Mouse (Mus musculus) erythroblast, adult 5-6 weeks (primary cell): Measurements from ENCODE around the gene Blvrb. TPM values are rescaled to one million over a fixed set of nuclear protein-coding genes. Genes with fewer than 3 reads are reported as not detected.

Experiments used
- ATAC-seq: replicated peaks from 2 replicates; pipeline ENCODE4 v1.8.0; 2016; ENCODE audit warnings: moderate number of reproducible peaks, mild to moderate bottlenecking, moderate TSS enrichment, inconsistent platforms; ENCODE audit not compliant: poor library complexity, low FRiP score, severe bottlenecking
- total RNA-seq, 2 experiments: library from RNA; stranded (forward) in 1 of 2; stranded (reverse) in 1 of 2; fragments of 150-400 nt in 1 of 2; fragments of 200-764, 138-1000 nt in 1 of 2; gene quantifications; 2 replicates each; pipeline versions ENCODE4 v1.2.3 to v1.2.4; 2015 to 2017; ENCODE audit warnings: low replicate concordance in 2 of 2

The Blvrb gene
- total RNA-seq, 2 experiments from 2014 or later: 379 to 431 TPM

DNA sequence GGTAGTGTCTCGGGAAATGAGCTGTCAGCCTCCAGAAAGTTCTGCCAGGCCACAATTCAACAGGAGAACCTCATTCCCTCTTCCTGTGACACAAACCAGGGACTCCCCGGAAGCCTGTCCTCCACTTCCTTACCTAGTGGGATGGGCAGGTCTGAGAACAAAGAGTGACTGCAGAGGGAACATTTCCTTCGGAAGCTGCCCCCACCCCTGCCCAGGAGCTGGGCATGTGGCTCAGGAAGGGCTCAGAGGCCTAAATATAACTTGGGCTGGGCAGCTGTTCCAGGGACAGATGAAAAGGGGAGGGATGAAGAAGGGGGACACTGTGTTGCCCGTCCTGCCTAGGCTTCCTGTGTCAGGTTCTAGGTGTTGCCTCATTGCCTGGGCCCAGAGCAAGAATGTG is 53.8 kb downstream of the Blvrb start:
- no peak for ATAC-seq

DNA sequence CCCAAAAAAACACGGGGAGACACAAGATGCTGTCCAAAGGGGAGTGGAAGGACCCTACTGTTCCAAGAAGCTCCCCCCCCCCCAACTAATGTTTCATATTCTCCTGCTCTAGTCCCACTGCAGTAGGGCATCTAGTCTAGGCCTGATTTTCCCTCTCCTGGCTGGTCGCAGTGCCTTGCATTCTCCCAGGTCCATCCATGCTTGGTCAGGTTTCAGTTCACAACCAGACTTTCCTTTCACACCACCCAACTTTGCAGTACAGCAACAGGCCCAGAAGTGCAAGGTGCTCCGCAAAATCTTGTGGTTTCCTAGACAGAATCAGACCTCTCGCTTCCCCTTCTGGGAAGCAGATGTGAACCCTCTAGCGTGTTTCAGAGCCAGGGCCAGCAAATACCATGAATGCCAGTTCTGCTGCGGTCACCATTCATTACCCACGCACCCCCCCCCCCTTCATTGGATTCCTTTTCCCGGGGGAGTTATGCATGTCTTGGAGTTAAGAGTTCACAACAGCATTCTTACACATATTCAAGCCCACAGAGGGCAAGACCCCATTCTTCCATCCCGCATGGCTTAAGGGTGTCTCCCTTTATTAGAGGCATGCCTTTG is 59.1 kb downstream of the Blvrb start:
- ATAC-seq: no peak

DNA sequence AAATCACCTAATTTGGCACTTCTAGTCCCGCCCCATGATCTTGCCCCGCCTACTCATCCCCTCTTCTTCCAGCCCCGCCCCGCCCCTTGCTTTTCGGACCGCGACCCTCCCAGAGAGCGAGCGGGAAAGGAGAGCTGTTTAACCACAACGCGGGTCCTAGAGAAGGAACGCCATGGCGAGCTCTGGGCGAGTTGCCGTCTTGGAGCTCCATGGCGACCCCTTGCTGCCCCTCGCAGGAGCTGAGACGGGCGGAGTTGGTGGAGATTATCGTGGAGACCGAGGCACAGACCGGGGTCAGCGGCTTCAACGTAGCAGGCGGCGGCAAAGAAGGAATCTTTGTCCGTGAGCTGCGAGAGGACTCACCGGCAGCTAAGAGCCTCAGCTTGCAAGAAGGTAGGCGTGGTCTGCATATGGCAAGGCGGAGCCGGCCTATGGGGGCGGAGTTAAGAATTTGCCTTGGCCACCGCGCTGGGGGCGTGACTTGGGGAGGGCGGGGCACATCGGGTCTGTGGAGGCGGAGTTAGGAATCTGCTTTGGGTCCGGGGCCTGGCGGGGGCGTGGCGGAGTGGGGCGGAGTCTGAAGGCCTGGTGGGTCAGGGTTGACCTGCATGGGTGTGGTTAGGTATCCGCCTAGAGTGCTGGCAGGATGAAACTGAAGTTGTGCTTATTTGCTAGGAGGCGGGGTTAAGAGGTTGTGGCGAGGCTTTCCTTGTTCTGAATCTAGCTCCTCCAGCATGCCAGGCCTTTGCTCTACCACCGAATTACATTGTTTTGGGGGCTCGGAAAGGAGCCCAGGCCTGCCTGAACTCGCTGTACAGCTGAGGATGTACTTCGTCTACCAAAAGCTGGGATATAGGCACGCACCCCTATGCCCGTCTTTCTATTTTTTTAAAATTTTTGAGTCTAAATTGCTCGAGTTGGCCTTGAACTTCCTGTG is 60.2 kb downstream of the Blvrb start:
- ATAC-seq: peak; percentile 91

DNA sequence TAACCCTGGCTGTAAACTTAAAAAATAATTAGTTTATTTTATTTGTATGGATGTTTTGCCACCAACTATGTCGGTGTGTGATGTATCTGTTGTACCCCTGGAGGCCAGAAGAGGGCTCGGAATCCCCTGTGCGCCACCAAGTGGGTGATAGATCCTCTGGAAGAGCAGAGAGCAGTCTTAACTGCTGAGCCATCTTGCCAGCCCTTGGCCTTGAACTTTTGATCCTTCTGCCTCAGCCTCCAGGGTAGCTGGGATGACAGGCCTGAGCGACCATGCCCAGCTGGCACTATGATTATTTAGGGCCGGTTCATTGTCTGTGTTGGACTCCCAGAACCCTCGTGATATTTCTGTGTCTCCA is 60.8 kb downstream of the Blvrb start:
- peak; percentile 81 for ATAC-seq

DNA sequence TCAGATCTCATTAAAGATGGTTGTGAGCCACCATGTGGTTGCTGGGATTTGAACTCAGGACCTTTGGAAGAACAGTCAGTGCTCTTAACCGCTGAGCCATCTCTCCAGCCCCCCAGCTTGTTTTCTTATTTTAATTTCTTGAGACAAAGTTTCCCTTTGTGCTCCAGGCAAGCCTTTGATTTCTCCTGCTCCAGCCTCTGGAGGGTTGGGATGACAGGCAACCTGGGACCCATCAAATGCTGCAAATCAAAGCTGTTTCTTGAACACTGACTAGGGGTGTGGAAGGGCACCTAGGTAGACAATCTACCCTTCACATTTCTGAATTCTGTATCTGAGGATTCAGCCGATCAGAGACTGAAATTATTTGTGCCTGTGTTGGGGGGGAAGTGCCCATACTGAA is 63.0 kb downstream of the Blvrb start:
- no peak for ATAC-seq

DNA sequence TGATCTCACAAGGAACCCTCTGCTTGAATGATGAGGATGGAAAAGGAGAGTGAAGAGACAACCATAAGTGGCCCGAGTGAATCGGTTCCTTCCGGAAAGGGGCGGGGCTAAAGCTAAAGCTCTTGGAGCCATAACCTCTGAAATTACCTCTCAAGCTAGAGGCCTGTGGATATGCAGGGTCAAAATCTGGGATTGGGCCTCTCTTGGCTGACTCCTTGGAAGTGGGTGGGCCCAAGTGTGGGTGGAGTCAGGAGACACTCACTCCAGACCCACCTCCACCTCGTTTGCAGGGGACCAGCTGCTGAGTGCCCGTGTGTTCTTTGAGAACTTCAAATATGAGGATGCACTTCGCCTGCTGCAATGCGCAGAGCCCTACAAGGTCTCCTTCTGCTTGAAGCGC is 67.2 kb downstream of the Blvrb start:
- ATAC-seq: no peak

Other genes starting within 250 kb of the Blvrb start
- 2.3 TPM in 1 of 2 replicates, not detected in the other for gene Itpkc, start 219.3 kb upstream of the Blvrb start, total RNA-seq (2015; ENCODE audit: low replicate concordance)
- gene Itpkc, start 219.3 kb upstream of the Blvrb start, total RNA-seq (2017; ENCODE audit: low replicate concordance): 0.60 and 1.5 TPM in 2 replicates
- 2.1 and 3.5 TPM in 2 replicates for gene Coq8b, start 215.0 kb upstream of the Blvrb start, total RNA-seq (2015; ENCODE audit: low replicate concordance)
- 2.9 and 4.5 TPM in 2 replicates for gene Coq8b, start 215.0 kb upstream of the Blvrb start, total RNA-seq (2017; ENCODE audit: low replicate concordance)
- 0.42 and 0.58 TPM in 2 replicates for gene Numbl, start 189.5 kb upstream of the Blvrb start, total RNA-seq (2015; ENCODE audit: low replicate concordance)
- 0.17 and 1.5 TPM in 2 replicates for gene Numbl, start 189.5 kb upstream of the Blvrb start, total RNA-seq (2017; ENCODE audit: low replicate concordance)
- gene Ltbp4, start 110.3 kb upstream of the Blvrb start, total RNA-seq (2015; ENCODE audit: low replicate concordance): not detected in 2 replicates
- gene Ltbp4, start 110.3 kb upstream of the Blvrb start, total RNA-seq (2017; ENCODE audit: low replicate concordance): 1.2 TPM in 1 of 2 replicates, not detected in the other
- 9.0 and 13.3 TPM in 2 replicates for gene Shkbp1, start 92.0 kb upstream of the Blvrb start, total RNA-seq (2015; ENCODE audit: low replicate concordance)
- 3.4 and 10.0 TPM in 2 replicates for gene Shkbp1, start 92.0 kb upstream of the Blvrb start, total RNA-seq (2017; ENCODE audit: low replicate concordance)
- gene Gm20479, start 90.6 kb upstream of the Blvrb start, total RNA-seq (2015; ENCODE audit: low replicate concordance): not detected in 2 replicates
- not detected in 2 replicates for gene Gm20479, start 90.6 kb upstream of the Blvrb start, total RNA-seq (2017; ENCODE audit: low replicate concordance)
- 0.42 TPM in 1 of 2 replicates, not detected in the other for gene Sptbn4, start 292 bp upstream of the Blvrb start, total RNA-seq (2015; ENCODE audit: low replicate concordance)
- gene Sptbn4, start 292 bp upstream of the Blvrb start, total RNA-seq (2017; ENCODE audit: low replicate concordance): 0.17 and 0.28 TPM in 2 replicates
- gene Sertad3, start 25.8 kb downstream of the Blvrb start, total RNA-seq (2015; ENCODE audit: low replicate concordance): 31.8 and 57.3 TPM in 2 replicates
- 56.2 and 61.8 TPM in 2 replicates for gene Sertad3, start 25.8 kb downstream of the Blvrb start, total RNA-seq (2017; ENCODE audit: low replicate concordance)
- 26.5 and 34.1 TPM in 2 replicates for gene Sertad1, start 38.9 kb downstream of the Blvrb start, total RNA-seq (2015; ENCODE audit: low replicate concordance)
- 26.2 and 30.5 TPM in 2 replicates for gene Sertad1, start 38.9 kb downstream of the Blvrb start, total RNA-seq (2017; ENCODE audit: low replicate concordance)
- gene Prx, start 51.3 kb downstream of the Blvrb start, total RNA-seq (2015; ENCODE audit: low replicate concordance): not detected in 2 replicates
- 0.28 and 0.43 TPM in 2 replicates for gene Prx, start 51.3 kb downstream of the Blvrb start, total RNA-seq (2017; ENCODE audit: low replicate concordance)
- not detected in 2 replicates for gene Hipk4, start 75.3 kb downstream of the Blvrb start, total RNA-seq (2015; ENCODE audit: low replicate concordance)
- gene Hipk4, start 75.3 kb downstream of the Blvrb start, total RNA-seq (2017; ENCODE audit: low replicate concordance): not detected in 2 replicates
- gene Pld3, start 105.2 kb downstream of the Blvrb start, total RNA-seq (2015; ENCODE audit: low replicate concordance): 128 and 139 TPM in 2 replicates
- 73.6 and 84.7 TPM in 2 replicates for gene Pld3, start 105.2 kb downstream of the Blvrb start, total RNA-seq (2017; ENCODE audit: low replicate concordance)
- gene 2310022A10Rik, start 105.3 kb downstream of the Blvrb start, total RNA-seq (2015; ENCODE audit: low replicate concordance): 2.9 TPM in 1 of 2 replicates, not detected in the other
- gene 2310022A10Rik, start 105.3 kb downstream of the Blvrb start, total RNA-seq (2017; ENCODE audit: low replicate concordance): 3.6 and 10.4 TPM in 2 replicates
- gene Akt2, start 143.6 kb downstream of the Blvrb start, total RNA-seq (2015; ENCODE audit: low replicate concordance): 22.7 and 25.1 TPM in 2 replicates
- 51.2 and 57.6 TPM in 2 replicates for gene Akt2, start 143.6 kb downstream of the Blvrb start, total RNA-seq (2017; ENCODE audit: low replicate concordance)
- not detected in 2 replicates for gene Ttc9b, start 205.9 kb downstream of the Blvrb start, total RNA-seq (2015; ENCODE audit: low replicate concordance)
- gene Ttc9b, start 205.9 kb downstream of the Blvrb start, total RNA-seq (2017; ENCODE audit: low replicate concordance): not detected in 2 replicates
- 1.0 TPM in 1 of 2 replicates, not detected in the other for gene Map3k10, start 226.6 kb downstream of the Blvrb start, total RNA-seq (2015; ENCODE audit: low replicate concordance)
- gene Map3k10, start 226.6 kb downstream of the Blvrb start, total RNA-seq (2017; ENCODE audit: low replicate concordance): 0.77 and 0.98 TPM in 2 replicates
- gene Zfp607b, start 241.4 kb downstream of the Blvrb start, total RNA-seq (2015; ENCODE audit: low replicate concordance): not detected in 2 replicates
- gene Zfp607b, start 241.4 kb downstream of the Blvrb start, total RNA-seq (2017; ENCODE audit: low replicate concordance): 0.28 TPM in 1 of 2 replicates, not detected in the other